Mouse (Mus musculus) olfactory bulb, adult 2 months (tissue): Measurements from ENCODE around the gene Tle6.

ENCODE experiments used
- CTCF ChIP-seq: fragments of 200-500 bp; IDR thresholded peaks from 2 replicates; pipeline ENCODE4 v1.5.1; 2012; ENCODE audit warnings: low read depth, mild to moderate bottlenecking, low read length, moderate library complexity; ENCODE audit not compliant: insufficient read depth
- POLR2A ChIP-seq: fragments of 200-500 bp; IDR thresholded peaks from 2 replicates; pipeline ENCODE4 v1.6.1; 2012; ENCODE audit warnings: mild to moderate bottlenecking, low read depth, low read length, moderate library complexity; ENCODE audit not compliant: insufficient read depth

- TF ChIP-seq CTCF: peak; percentile 48; the same call in 1 of the 2 replicates
- no peak for TF ChIP-seq POLR2A
Measured at GRCm38 (mm10) chr10:81550257-81550656, 50.6 kb downstream of the Tle6 start.
